Mouse (Mus musculus) heart, postnatal 0 days (tissue): ENCODE results near the gene Gm28051. TPM values are rescaled to one million over a fixed set of nuclear protein-coding genes. Genes with fewer than 3 reads are reported as not detected.

Experiments
- ATAC-seq: fragments of 200-750 bp; cut with Nextera tagmentation; 2 replicates; pipeline ENCODE4 v1.8.0; 2017; ENCODE audit warnings: low read depth, moderate number of reproducible peaks, moderate library complexity; ENCODE audit not compliant: insufficient read depth
- DNase-seq: peaks from one replicate; pipeline ENCODE4 v3.0.0-alpha.2; 2016; ENCODE audit warnings: low spot score
- H3K27ac ChIP-seq: fragments of 300-500 bp; sonication (generic); 2 replicates; pipeline ENCODE4 v1.5.1; 2014; ENCODE audit warnings: low read depth, mild to moderate bottlenecking
- H3K27me3 ChIP-seq: fragments of 300-500 bp; sonication (generic); 2 replicates; pipeline ENCODE4 v1.6.1; 2014; ENCODE audit warnings: low read length, mixed read lengths; ENCODE audit not compliant: control insufficient read depth, insufficient read depth
- H3K36me3 ChIP-seq: fragments of 300-500 bp; sonication (generic); replicated peaks from 2 replicates; pipeline ENCODE4 v1.6.1; 2014; ENCODE audit warnings: low read length, mixed read lengths; ENCODE audit not compliant: control insufficient read depth, insufficient read depth
- H3K4me1 ChIP-seq: fragments of 300-500 bp; sonication (generic); 2 replicates; pipeline ENCODE4 v1.6.1; 2014; ENCODE audit warnings: antibody characterized with exemption; ENCODE audit not compliant: control insufficient read depth, insufficient read depth
- H3K4me2 ChIP-seq: fragments of 300-500 bp; sonication (generic); 2 replicates; pipeline ENCODE4 v1.6.1; 2014; ENCODE audit warnings: low read depth, mild to moderate bottlenecking, low read length, moderate library complexity
- H3K4me3 ChIP-seq: fragments of 300-500 bp; sonication (generic); 2 replicates; pipeline ENCODE4 v1.5.1; 2014; ENCODE audit warnings: low read depth, low read length
- H3K9ac ChIP-seq: fragments of 300-500 bp; sonication (generic); replicated peaks from 2 replicates; pipeline ENCODE4 v1.6.1; 2014; ENCODE audit warnings: low read depth, low read length, mixed read lengths
- H3K9me3 ChIP-seq: fragments of 300-500 bp; sonication (generic); replicated peaks from 2 replicates; pipeline ENCODE4 v1.6.1; 2016; ENCODE audit warnings: low read length; ENCODE audit not compliant: control insufficient read depth
- CTCF ChIP-seq: IDR thresholded peaks from 2 replicates; pipeline ENCODE4 v1.5.1; 2016; ENCODE audit warnings: antibody characterized with exemption, control low read depth, low read depth
- EP300 ChIP-seq: IDR thresholded peaks from 2 replicates; pipeline ENCODE4 v1.6.1; 2016; ENCODE audit warnings: antibody characterized with exemption, low read depth
- WGBS: fragments of 180-500 bp; shearing (Covaris S2); extraction: QIAGEN DNeasy Blood & Tissue Kit; methylation state at CpG from one replicate; pipeline ENCODE4 v1.1.7; 2014; 5-methylcytosine and 5-hydroxymethylcytosine counted together
- polyA plus RNA-seq: library from polyadenylated mRNA; unstranded; fragments of >200 nt; fragmentation: Nextera tagmentation; extraction: Ambion mirVana; gene quantifications from 2 replicates; pipeline ENCODE4 v1.2.1, GENCODE M21; 2015
- total RNA-seq: library from RNA; depleted of rRNA; stranded (reverse); fragments of >200 nt; gene quantifications from 2 replicates; pipeline ENCODE4 v1.2.3, GENCODE M21; 2014; ENCODE audit warnings: low replicate concordance

The Gm28051 gene
- total and polyA plus RNA-seq, 2 experiments from 2014 or later = not detected

- H3K9ac ChIP-seq = no peak overlapping the region
- ATAC-seq (no peak), DNase-seq (no peak)
- WGBS = 81% methylated on average over 7 of the region's 7 CpGs
- no peak for TF ChIP-seq EP300
- TF ChIP-seq CTCF = no peak
- no peaks in the 10 kb centered on the region for H3K27me3 ChIP-seq
- no peaks in the 10 kb centered on the region for H3K36me3 ChIP-seq
- no peak overlapping the region for H3K4me2 ChIP-seq
- H3K4me3 ChIP-seq = no peak overlapping the region
- peaks cover 9% of the 10 kb centered on the region; the same call in 1 of the 2 replicates for H3K4me1 ChIP-seq
- H3K9me3 ChIP-seq = no peaks in the 10 kb centered on the region
- no peak overlapping the region for H3K27ac ChIP-seq
These were observed 60.2 kb downstream of the Gm28051 start for GRCm38 (mm10) chr12:102697381-102697780.

DNA sequence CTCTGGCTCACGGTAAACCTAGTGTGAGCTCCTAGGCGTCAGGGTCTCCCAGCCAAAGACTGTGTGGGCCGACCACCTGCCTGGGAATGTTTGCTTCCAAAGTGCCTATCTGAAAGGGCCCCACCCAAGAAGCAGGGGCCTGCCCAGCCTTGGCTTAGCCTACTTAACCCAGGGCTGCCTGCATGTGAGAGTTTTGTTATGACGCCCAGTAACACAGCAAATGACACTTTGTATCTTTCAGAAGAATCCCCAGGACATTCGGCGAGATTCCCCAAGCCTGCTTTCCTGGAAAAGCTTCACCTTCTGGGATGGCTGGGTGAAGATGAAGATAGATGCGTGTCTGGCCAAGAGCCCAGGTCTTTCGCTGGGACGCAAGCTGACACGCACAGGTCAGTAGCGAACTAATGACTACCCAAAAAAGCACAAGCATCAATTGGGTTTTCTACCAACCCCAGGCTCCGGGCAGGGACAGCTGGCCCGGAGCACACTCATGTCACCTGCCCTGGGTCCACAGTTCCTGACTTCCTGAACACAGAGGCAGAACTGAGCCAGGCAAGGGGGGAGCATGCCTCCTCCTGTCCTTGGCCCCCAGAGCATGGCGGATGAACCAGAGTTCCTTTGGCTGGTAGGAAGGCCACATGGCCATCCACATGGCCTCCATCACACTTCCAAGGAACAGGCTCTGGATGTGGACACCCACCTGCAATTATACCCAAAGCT is 60.8 kb downstream of the Gm28051 start:
- no peak for ATAC-seq
- Histone ChIP-seq H3K9ac (no peak overlapping the region), H3K27ac (no peak overlapping the region), H3K4me2 (no peak overlapping the region), H3K36me3 (no peaks in the 10 kb centered on the region), H3K4me1 (peaks cover 9% of the 10 kb centered on the region; the same call in 1 of the 2 replicates), H3K9me3 (no peaks in the 10 kb centered on the region), H3K4me3 (no peak overlapping the region), H3K27me3 (no peaks in the 10 kb centered on the region)
- WGBS = 79% methylated on average over 14 of the region's 14 CpGs
- TF ChIP-seq CTCF (no peak), EP300 (no peak)
- no peak for DNase-seq

DNA sequence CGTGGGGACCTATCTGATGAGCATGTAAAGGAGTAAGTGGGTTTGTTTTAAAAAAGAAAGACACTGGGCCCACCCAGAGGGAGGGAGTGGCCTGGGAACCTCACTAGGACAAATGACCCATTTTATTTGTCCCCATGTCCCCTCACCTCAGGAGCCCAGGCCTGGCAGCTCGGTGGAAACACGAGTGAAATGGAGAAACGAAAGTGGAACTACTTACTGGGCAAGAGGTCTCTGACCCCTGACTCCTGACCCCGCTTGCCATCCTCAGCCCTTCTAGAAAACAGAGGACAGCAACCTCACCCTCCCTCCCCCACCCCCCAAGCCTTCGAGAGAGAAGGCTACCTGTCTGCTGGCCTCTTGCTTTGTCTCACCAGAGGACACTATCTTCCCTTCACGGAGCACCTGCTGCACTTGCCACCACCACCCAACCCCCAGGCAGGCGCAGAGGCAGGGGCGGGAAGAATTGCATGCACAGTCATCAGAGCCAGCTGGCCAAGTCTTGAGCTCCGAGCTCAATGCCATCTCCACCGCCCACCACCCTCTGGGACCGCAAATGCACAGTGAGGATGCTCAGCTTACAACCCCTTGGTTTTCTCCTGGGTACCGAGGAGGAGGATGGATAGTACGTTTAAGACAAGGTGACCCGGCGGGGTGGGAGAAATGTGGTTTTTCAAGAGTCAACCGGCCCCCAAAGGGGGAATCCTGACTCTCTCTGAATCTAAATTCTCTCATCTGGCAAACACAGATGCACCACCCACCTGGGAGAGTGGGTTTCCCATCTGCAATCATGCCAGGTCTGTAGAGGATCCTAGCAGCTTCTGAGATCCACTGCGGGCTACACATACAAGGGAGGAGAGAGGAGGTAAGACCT is 62.0 kb downstream of the Gm28051 start:
- no peaks in the 10 kb centered on the region for H3K27me3 ChIP-seq
- no peak overlapping the region for H3K4me3 ChIP-seq
- H3K4me2 ChIP-seq = no peak overlapping the region; the same call in 1 of the 2 replicates
- TF ChIP-seq CTCF = no peak
- TF ChIP-seq EP300 = no peak
- H3K36me3 ChIP-seq = no peaks in the 10 kb centered on the region
- no peak for DNase-seq
- 75% methylated on average over 18 of the region's 18 CpGs for WGBS
- peaks cover 9% of the 10 kb centered on the region; the same call in 1 of the 2 replicates for H3K4me1 ChIP-seq
- H3K27ac ChIP-seq = no peak overlapping the region
- no peak overlapping the region for H3K9ac ChIP-seq
- no peak for ATAC-seq
- no peaks in the 10 kb centered on the region for H3K9me3 ChIP-seq

DNA sequence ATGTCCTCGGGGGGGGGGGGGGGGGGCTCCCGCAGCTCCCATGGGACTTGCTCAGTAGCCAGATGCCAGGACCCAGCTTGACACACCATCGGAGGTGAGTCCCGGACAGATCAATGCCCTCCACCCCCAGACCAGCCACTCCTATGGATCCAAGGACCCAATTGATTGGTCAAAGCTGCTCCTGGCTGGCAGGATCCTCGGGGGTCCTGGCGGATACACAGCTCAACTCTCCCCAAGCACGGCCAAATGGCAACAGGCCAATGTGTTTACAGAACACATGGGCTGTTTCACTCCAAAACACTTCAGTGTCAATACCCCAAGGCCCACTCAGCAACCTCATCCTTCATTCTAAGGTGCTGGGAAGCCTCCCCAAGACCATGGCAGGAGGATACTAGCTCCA is 65.8 kb downstream of the Gm28051 start:
- WGBS = 74% methylated on average over 7 of the region's 7 CpGs
- no peak for ATAC-seq
- no peaks in the 10 kb centered on the region for H3K27me3 ChIP-seq
- no peak for DNase-seq
- H3K4me2 ChIP-seq = no peak overlapping the region
- H3K9ac ChIP-seq = no peak overlapping the region
- TF ChIP-seq EP300 (no peak), CTCF (no peak)
- H3K36me3 ChIP-seq = no peaks in the 10 kb centered on the region
- H3K9me3 ChIP-seq = no peaks in the 10 kb centered on the region
- H3K27ac ChIP-seq = no peak overlapping the region
- H3K4me3 ChIP-seq = no peak overlapping the region
- peaks cover 3% of the 10 kb centered on the region; the same call in 1 of the 2 replicates for H3K4me1 ChIP-seq

- Histone ChIP-seq H3K27ac (no peak overlapping the region), H3K4me1 (no peaks in the 10 kb centered on the region; the same call in 1 of the 2 replicates), H3K9me3 (no peaks in the 10 kb centered on the region), H3K9ac (no peak overlapping the region), H3K27me3 (no peaks in the 10 kb centered on the region), H3K4me2 (no peak overlapping the region), H3K36me3 (no peaks in the 10 kb centered on the region), H3K4me3 (no peak overlapping the region)
- no peak for ATAC-seq
- no peak for DNase-seq
- TF ChIP-seq CTCF = no peak
- no peak for TF ChIP-seq EP300
- WGBS = 73% methylated on average over 11 of the region's 11 CpGs
These were observed 66.4 kb downstream of the Gm28051 start for GRCm38 (mm10) chr12:102691180-102691579.
